Mouse (Mus musculus): ENCODE results near the gene Blvrb.

GRCm38 (mm10) chr7:27487740-27488268, 40.0 kb downstream of the Blvrb start:
- TF ChIP-seq CTCF (IDR thresholded peaks at IDR 0.05; ENCODE audit: extremely low read depth, insufficient read depth, low read length) (no peak), POLR2A (IDR thresholded peaks at IDR 0.05; ENCODE audit: extremely low read depth, insufficient read depth, low read length) (no peak)
